Mouse (Mus musculus) stomach, postnatal 0 days (tissue): ENCODE data around the gene Tmed10.

Experiments used
- CTCF ChIP-seq: IDR thresholded peaks from 2 replicates; pipeline ENCODE4 v1.5.1; 2016; ENCODE audit warnings: antibody characterized with exemption, low read depth, mild to moderate bottlenecking, moderate library complexity
- EP300 ChIP-seq: optimal IDR thresholded peaks from 2 replicates; pipeline ENCODE3; 2016; ENCODE audit warnings: antibody characterized with exemption

GRCm38 (mm10) chr12:85297345-85297997, 77.2 kb downstream of the Tmed10 start:
- TF ChIP-seq CTCF (no peak), EP300 (no peak)
